Mouse (Mus musculus): ENCODE data around the gene Ccdc190.

Gene Ccdc190

DNA sequence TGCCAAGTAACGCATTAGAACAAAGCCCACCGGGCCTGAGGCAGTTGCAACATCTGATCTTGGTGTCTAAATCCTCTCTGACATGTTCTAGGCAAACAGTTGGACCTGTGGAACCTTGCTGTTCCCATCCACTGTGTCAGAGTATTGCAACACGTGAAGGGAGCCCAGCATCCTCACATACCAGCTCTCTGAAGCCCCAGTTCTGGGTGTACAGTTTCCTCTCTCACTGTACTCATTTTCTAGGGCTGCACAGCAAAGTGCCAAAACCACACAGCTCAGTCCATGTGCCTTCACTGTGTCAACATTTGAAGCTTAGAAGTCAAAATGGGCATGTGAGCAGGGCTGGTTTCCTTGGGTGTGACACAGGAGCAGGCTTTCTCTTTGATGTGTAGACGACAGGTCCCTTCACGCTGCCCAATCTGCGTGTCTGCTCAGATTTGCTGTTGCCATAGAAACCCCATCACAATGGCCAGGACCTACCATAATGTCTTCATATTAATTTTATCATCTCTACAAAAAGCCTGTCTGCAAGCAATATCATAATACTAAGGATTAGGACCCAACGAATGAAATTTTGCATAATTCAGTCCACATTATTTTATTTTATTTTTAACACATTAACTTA lies 3.8 kb downstream of the Ccdc190 start:
- DNase-seq (ENCODE audit: low spot score), result no peak

GRCm38 (mm10) chr1:169934005-169934725 lies 5.7 kb downstream of the Ccdc190 start:
- DNase-seq (ENCODE audit: low spot score), result peak; percentile 40

DNA sequence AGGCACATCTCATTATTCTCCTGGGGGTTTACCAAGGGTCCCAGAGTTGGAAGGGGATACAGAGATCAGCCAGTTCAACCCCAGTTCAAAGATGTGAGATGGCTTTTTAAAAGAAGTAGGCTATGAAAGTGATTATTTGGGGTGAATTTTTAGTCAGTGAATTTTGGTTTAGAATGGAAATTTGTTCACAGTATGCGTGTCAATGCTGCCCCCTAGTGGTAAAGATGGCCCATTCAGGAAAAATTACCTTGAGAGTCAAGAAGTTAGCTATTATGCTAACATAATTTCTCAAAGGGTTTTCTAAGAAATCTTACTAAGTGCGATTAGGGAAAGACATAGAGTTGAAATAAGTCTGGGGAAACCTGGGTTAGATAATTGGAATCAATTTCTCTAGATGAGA lies 10.9 kb downstream of the Ccdc190 start:
- peak; percentile 71 for DNase-seq (ENCODE audit: low spot score)

GRCm38 (mm10) chr1:169946004-169946403 lies 17.6 kb downstream of the Ccdc190 start:
- DNase-seq (ENCODE audit: low spot score), result no peak

DNA sequence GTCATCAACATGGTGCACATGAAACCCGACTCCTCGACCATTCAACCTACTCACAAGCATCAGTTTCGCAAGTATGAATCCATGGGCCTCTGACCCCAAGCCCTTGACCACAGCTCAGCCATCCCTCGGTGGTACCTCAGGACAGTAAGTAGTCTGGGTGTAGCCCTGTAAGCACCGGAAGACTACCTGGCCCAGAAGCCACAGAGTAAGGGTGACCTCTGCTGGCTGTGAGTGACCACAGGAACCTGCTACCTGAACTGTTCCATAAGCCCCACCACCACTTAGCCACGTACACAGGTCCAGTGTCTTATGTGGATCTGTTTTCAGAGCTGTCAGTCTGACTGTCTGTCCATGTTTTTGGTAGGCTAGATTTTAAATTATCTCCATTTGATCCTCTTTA lies 19.2 kb downstream of the Ccdc190 start:
- DNase-seq (ENCODE audit: low spot score), result no peak

DNA sequence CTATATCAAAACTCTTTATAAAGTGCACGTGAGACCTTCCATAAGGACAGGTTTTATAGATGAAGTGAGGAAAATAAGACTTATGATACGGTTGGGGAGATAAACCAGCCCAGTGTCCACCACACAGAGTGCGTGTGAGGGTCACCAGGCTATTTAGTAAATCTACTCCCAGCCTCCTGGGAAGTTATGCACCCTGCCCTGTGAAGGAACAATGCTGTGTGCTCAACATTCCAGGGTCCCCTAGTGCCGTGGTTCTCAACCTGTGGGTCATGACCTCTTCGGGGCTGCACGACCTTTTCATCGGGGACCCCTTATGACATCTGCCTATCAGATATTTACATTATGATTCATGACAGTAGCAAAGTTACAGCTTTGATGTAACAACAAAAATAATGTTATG lies 19.8 kb downstream of the Ccdc190 start:
- no peak for DNase-seq (ENCODE audit: low spot score)

GRCm38 (mm10) chr1:169948866-169949265 lies 20.4 kb downstream of the Ccdc190 start:
- DNase-seq (ENCODE audit: low spot score), result no peak

GRCm38 (mm10) chr1:169949981-169950380 lies 21.5 kb downstream of the Ccdc190 start:
- DNase-seq (ENCODE audit: low spot score), result no peak

GRCm38 (mm10) chr1:169950651-169951050 lies 22.2 kb downstream of the Ccdc190 start:
- DNase-seq (ENCODE audit: low spot score), result no peak

- DNase-seq (ENCODE audit: low spot score), result no peak
Measured at GRCm38 (mm10) chr1:169951561-169951960, 23.1 kb downstream of the Ccdc190 start.

DNA sequence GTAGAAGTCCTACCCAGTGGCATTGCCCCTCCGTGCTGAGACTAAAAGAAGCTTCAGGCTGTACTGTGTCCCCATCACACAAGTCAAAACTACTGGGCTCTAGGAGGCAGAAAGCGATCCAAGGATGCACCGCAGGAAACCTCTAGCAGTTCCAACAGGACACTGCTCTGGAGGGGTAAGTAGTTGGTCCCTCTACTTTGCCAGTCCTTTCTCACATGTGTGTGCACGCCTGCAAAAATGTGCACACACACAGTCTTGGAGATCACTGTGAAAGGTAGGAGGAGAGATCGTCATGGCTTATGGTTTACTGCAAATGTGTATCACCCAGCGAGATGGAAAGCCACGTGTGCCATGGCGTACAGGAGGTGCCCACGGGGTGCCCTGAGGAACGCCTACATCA lies 24.2 kb downstream of the Ccdc190 start:
- no peak for DNase-seq (ENCODE audit: low spot score)

GRCm38 (mm10) chr1:169953106-169953505 lies 24.7 kb downstream of the Ccdc190 start:
- DNase-seq (ENCODE audit: low spot score), result no peak

DNA sequence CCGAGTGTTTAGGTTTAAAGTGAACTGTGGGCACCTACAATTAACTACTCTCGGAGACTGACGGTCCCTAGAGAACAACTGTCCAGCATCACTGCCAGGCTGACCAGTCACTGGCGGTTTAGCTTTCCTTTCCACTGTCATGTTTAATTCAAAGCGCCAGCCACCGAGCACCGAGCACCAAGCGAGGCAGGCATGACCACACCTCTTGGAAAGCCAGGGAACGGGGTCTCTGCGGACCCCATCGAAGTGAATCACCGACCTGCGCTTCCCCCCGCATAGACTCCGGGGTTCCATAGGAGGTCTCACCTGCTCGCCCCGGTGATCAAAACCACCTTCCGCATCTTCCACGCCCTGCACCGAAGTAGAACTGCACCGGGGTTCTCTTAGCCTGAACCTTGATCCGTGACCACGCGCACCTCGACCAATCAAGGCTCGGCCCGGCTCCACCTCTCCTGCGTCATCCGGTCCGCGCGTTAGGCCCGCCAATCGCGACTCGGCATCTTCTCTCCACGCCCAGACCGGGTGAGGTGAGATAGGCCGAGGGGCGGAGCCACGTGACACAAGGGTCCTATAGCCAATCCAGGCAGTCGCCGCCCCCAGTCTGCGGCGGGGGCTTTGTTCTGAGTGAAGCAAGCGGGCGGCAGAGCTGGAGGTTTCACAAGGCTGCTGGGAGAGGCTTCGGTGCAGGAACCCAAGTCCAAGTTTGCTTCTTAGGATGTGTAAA lies 40.5 kb downstream of the Ccdc190 start, which contains the start of gene Hsd17b7:
Gene Hsd17b7 (minus strand): TSS at position 450 of the 724 bp plus-strand sequence.
- DNase-seq (ENCODE audit: low spot score), result peak; percentile 98

DNA sequence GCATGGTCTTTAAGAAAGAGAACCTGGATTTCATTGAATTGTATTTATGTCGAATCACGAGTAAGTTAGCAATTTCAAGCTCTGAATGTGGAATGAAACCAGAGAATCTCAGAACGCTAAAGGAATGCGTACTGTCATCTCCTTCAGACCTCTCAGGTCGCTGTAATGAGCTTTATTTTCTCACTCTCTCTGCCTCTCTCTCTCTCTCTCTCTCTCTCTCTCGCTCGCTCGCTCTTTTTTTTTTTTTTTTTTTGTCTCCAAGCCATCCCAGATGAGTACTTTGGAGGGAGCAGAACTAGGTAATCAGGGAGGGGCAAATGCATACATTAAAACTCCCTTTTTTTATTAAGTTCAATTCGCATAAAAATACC lies 41.1 kb downstream of the Ccdc190 start:
- DNase-seq (ENCODE audit: low spot score), result no peak

DNA sequence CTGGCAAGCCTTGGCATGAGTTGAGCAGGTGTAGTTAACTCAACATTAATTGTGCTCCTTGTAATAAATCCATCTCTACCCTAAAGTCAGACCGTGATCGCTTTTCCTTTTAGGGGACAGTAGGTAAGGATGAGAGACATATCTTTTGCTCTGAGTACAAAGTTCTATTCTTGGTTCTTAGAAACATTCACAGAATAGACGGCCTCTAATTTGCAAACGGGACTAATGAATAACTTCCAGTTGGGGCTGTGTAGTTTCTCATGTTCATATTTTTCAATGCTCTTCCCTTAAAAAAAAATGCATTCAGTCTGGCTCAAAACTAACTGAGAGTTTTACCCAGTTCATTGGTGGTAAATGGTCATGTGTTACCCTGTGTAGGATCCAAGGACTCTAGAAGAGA lies 42.5 kb downstream of the Ccdc190 start:
- no peak for DNase-seq (ENCODE audit: low spot score)

GRCm38 (mm10) chr1:169971998-169972397 lies 43.5 kb downstream of the Ccdc190 start:
- DNase-seq (ENCODE audit: low spot score), result no peak

DNA sequence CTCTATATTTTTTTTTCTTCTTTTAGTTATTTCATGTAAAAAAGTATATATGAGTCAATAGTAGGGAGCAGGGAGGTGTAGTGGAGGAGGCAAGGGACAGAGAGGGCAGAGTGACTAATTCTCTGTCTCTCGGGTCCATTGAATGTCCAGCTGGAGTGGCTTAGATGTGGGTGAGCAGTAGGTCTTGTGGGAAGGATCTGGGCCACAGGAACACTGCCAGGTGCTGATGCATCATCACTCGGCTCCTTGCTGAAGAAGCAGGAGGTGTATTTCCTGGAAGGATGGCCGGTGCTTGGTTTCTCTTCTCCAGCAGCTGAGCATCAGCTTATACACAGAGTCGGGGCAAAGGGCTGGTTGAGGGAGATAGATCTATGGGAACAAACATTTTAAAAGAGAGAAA lies 49.2 kb downstream of the Ccdc190 start:
- no peak for DNase-seq (ENCODE audit: low spot score)

Data from layer of hippocampus, adult 9-10 months (tissue).